Mouse (Mus musculus) hindbrain, embryonic 14.5 days (tissue): ENCODE results near the gene Zfp219. TPM values are rescaled to one million over a fixed set of nuclear protein-coding genes. Genes with fewer than 3 reads are reported as not detected.

Source experiments
- ATAC-seq: fragments of 200-750 bp; cut with Nextera tagmentation; 2 replicates; pipeline ENCODE4 v1.8.0; 2017; ENCODE audit warnings: moderate number of reproducible peaks, mild to moderate bottlenecking, moderate TSS enrichment, moderate library complexity; ENCODE audit not compliant: low FRiP score
- DNase-seq: peaks from one replicate; pipeline ENCODE4 v3.0.0-alpha.2; 2015; ENCODE audit warnings: low spot score
- H3K27ac ChIP-seq: fragments of 300-500 bp; sonication (generic); 2 replicates; pipeline ENCODE4 v1.5.1; 2014; ENCODE audit warnings: mild to moderate bottlenecking, moderate library complexity
- H3K27me3 ChIP-seq: fragments of 300-500 bp; sonication (generic); 2 replicates; pipeline ENCODE4 v1.6.1; 2014; ENCODE audit warnings: mild to moderate bottlenecking, low read length, mixed read lengths; ENCODE audit not compliant: control insufficient read depth, insufficient read depth
- H3K36me3 ChIP-seq: fragments of 300-500 bp; sonication (generic); replicated peaks from 2 replicates; pipeline ENCODE4 v1.6.1; 2014; ENCODE audit not compliant: control insufficient read depth, insufficient read depth
- H3K4me1 ChIP-seq: fragments of 300-500 bp; sonication (generic); replicated peaks from 2 replicates; pipeline ENCODE4 v1.6.1; 2014; ENCODE audit warnings: antibody characterized with exemption, low read length, mixed read lengths; ENCODE audit not compliant: control insufficient read depth, insufficient read depth
- H3K4me2 ChIP-seq: fragments of 300-500 bp; sonication (generic); replicated peaks from 2 replicates; pipeline ENCODE4 v1.6.1; 2014; ENCODE audit warnings: mild to moderate bottlenecking, moderate library complexity
- H3K4me3 ChIP-seq: fragments of 300-500 bp; sonication (generic); replicated peaks from 2 replicates; pipeline ENCODE4 v1.5.1; 2014; ENCODE audit warnings: mild to moderate bottlenecking, low read length
- H3K9ac ChIP-seq: fragments of 300-500 bp; sonication (generic); 2 replicates; pipeline ENCODE4 v1.6.1; 2014
- H3K9me3 ChIP-seq: fragments of 300-500 bp; sonication (generic); 2 replicates; pipeline ENCODE4 v1.6.1; 2016; ENCODE audit warnings: low read length; ENCODE audit not compliant: control insufficient read depth
- WGBS: fragments of 180-500 bp; shearing (Covaris S2); extraction: QIAGEN DNeasy Blood & Tissue Kit; methylation state at CpG from one replicate; pipeline ENCODE4 v1.1.7; 2014; 5-methylcytosine and 5-hydroxymethylcytosine counted together
- polyA plus RNA-seq: library from polyadenylated mRNA; unstranded; fragments of >200 nt; fragmentation: Nextera tagmentation; extraction: Ambion mirVana; gene quantifications from 2 replicates; pipeline ENCODE4 v1.2.1, GENCODE M21; 2014

Zfp219 gene
- polyA plus RNA-seq, 1 experiment from 2014 or later, result 26.4 TPM

DNA sequence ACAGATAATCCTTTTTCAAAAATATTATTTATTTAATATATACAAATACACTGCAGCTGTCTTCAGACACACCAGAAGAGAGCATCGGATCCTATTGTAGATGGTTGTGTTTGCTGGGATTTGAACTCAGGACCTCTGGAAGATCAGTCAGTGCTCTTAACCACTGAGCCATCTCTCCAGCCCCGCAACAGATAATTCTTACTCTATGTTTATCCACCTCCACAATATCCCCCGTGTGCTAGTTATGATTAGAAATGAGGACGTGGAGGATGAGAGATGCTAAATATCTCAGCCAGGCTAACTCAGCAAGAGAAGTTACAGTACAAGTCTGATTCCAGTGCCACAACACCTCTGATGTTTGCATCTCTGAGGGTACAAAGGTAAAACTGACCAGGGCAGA is 26.1 kb downstream of the Zfp219 start:
- Histone ChIP-seq H3K27me3 (no peaks in the 10 kb centered on the region), H3K9me3 (no peaks in the 10 kb centered on the region), H3K9ac (no peak overlapping the region), H3K27ac (no peak overlapping the region), H3K4me1 (no peaks in the 10 kb centered on the region), H3K36me3 (peaks cover 97% of the 10 kb centered on the region), H3K4me2 (no peak overlapping the region), H3K4me3 (no peak overlapping the region)
- ATAC-seq, result no peak
- 91% methylated on average over 4 of the region's 4 CpGs for WGBS
- no peak for DNase-seq

DNA sequence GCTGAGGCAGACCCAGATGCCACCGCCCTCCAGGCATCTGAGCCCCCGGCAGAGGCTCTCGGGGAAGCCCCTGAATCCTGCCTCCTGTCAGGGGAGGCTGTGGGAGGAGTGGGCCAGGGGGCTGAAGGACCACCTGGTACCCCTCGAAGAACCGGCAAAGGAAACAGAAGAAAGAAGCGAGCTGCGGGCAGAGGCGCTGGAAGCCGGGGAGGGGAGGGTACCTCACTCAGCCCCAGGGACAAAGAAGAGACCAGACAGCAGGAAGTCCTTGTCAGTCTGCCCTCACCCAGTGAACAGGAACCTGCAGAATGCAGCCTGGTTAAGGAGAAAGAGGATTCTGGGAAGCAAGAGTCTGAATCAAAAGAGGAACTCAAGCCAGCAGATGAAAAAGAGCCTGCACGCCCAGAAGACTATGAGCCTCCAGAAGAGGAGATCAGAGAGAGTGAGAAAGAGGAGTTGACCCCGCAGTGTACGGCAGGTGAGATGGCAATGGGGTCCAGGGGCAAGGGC is 31.0 kb downstream of the Zfp219 start:
- H3K27me3 ChIP-seq, result no peaks in the 10 kb centered on the region
- no peak overlapping the region for H3K27ac ChIP-seq
- peaks cover 69% of the 10 kb centered on the region for H3K36me3 ChIP-seq
- no peak for ATAC-seq
- peaks cover 13% of the 10 kb centered on the region for H3K4me1 ChIP-seq
- H3K9me3 ChIP-seq, result no peaks in the 10 kb centered on the region
- WGBS, result 54% methylated on average over 12 of the region's 12 CpGs
- no peak overlapping the region for H3K4me3 ChIP-seq
- no peak for DNase-seq
- peak overlapping the region; percentile 44 for H3K9ac ChIP-seq
- no peak overlapping the region for H3K4me2 ChIP-seq

DNA sequence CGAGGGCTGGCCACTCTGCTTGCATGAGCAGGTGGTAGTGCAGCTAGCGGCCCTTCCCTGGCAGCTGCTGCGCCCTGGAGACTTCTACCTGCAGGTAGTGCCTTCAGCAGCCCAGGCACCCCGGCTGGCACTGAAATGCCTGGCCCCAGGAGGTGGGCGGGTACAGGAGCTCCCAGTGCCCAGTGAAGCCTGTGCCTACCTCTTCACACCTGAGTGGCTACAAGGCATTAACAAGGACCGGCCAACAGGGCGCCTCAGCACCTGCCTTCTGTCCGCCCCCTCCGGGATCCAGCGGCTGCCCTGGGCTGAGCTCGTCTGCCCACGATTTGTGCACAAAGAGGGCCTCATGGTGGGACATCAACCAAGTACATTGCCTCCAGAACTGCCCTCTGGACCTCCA is 31.8 kb downstream of the Zfp219 start:
- Histone ChIP-seq H3K4me1 (peaks cover 16% of the 10 kb centered on the region), H3K4me2 (no peak overlapping the region), H3K27me3 (no peaks in the 10 kb centered on the region), H3K27ac (no peak overlapping the region), H3K36me3 (peaks cover 61% of the 10 kb centered on the region), H3K9me3 (no peaks in the 10 kb centered on the region), H3K4me3 (no peak overlapping the region), H3K9ac (no peak overlapping the region)
- DNase-seq (no peak), ATAC-seq (no peak)
- 81% methylated on average over 12 of the region's 12 CpGs for WGBS

DNA sequence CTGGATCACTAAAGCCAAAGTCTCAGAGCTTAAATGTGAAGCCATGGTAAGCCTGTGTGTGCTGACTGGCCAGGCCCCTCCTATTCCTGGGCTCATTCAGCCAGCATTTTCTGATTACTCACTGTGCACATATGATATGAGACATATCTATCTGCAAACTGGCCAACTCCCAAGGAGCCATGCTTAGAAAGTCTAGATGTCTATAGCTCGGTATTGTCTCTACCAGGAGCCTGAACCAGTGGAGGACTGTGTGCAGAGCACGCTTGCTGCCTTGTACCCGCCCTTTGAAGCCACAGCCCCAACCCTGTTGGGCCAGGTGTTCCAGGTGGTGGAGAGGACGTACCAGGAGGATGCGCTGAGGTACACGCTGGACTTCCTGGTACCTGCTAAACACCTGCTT is 33.4 kb downstream of the Zfp219 start:
- Histone ChIP-seq H3K9me3 (no peaks in the 10 kb centered on the region), H3K36me3 (peaks cover 48% of the 10 kb centered on the region), H3K27me3 (no peaks in the 10 kb centered on the region), H3K9ac (no peak overlapping the region), H3K4me1 (peaks cover 24% of the 10 kb centered on the region), H3K27ac (no peak overlapping the region), H3K4me3 (no peak overlapping the region), H3K4me2 (no peak overlapping the region)
- no peak for DNase-seq
- 96% methylated on average over 6 of the region's 6 CpGs for WGBS
- no peak for ATAC-seq

DNA sequence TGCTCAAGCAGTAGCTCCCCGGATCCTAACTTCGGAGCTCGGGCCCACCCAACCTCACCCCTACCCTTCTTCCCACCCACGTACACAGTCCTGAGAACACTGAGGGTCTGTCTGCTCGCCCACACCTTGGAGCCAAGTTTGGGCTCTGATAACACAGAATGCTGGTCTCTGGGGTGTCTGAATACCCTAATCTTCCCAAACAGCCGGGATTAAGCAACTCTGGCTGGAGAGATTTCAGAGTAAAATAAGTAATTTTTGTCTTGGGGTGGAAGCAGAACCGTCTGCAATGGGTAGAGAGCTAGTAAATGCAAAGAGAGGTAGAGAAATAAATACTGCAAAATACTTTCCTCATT is 34.4 kb downstream of the Zfp219 start:
- H3K4me3 ChIP-seq, result peak overlapping the region; percentile 81
- H3K9ac ChIP-seq, result peak overlapping the region; percentile 91
- ATAC-seq (no peak), DNase-seq (no peak)
- H3K4me2 ChIP-seq, result peak overlapping the region; percentile 95
- peaks cover 24% of the 10 kb centered on the region for H3K4me1 ChIP-seq
- peaks cover 37% of the 10 kb centered on the region for H3K36me3 ChIP-seq
- no peaks in the 10 kb centered on the region for H3K27me3 ChIP-seq
- 6% methylated on average over 7 of the region's 7 CpGs for WGBS
- no peaks in the 10 kb centered on the region for H3K9me3 ChIP-seq
- H3K27ac ChIP-seq, result peak overlapping the region; percentile 86; the same call in 1 of the 2 replicates

DNA sequence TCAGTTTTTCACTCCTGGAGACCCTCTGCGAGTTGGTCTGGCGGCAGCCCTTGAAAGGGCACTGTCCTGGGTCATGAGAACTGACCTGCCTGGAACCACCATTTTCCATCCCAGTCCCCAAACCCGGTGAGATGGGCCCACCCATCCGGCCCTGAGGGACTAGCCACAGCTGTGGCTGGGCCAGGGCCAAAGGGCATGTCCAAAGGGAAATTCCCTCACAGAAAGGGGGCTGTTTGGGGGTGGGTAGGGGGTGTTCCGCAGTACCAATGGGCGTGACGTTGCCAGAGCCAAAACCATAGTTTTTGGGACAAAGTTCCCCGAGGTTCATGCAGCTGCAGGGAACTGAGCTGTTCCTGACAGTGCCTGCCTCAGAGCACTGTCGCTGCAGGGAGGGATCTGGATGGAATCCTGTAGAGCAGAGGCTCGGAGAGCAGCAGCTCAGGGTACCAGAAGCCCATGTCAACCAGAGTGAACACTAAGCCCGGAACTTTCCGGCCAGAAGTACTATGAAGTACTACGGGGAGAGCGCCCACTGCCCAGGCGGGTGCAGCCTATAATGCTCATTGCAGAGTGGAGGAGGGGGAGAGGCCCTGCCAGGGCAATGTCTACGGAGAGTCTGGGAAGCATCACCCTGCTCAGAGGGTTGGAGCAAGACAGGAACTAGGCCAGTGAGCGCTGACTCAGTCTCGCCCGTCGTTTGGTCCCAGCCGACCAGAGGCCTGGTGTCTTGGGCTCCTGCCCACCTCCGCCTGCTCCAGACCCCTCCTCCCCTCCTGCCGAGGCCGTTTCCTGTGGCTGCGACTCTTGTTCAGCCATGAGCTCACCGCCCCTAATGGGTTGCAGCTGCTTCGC is 35.0 kb downstream of the Zfp219 start:
- H3K9ac ChIP-seq, result peak overlapping the region; percentile 91
- peak; percentile 50 for DNase-seq
- H3K4me2 ChIP-seq, result peak overlapping the region; percentile 95
- peak overlapping the region; percentile 86 for H3K27ac ChIP-seq
- ATAC-seq, result peak; percentile 58
- H3K36me3 ChIP-seq, result peaks cover 31% of the 10 kb centered on the region
- no peaks in the 10 kb centered on the region for H3K27me3 ChIP-seq
- peak overlapping the region; percentile 81 for H3K4me3 ChIP-seq
- peaks cover 24% of the 10 kb centered on the region for H3K4me1 ChIP-seq
- WGBS, result under 1% methylated on average over 27 of the region's 27 CpGs
- H3K9me3 ChIP-seq, result no peaks in the 10 kb centered on the region

DNA sequence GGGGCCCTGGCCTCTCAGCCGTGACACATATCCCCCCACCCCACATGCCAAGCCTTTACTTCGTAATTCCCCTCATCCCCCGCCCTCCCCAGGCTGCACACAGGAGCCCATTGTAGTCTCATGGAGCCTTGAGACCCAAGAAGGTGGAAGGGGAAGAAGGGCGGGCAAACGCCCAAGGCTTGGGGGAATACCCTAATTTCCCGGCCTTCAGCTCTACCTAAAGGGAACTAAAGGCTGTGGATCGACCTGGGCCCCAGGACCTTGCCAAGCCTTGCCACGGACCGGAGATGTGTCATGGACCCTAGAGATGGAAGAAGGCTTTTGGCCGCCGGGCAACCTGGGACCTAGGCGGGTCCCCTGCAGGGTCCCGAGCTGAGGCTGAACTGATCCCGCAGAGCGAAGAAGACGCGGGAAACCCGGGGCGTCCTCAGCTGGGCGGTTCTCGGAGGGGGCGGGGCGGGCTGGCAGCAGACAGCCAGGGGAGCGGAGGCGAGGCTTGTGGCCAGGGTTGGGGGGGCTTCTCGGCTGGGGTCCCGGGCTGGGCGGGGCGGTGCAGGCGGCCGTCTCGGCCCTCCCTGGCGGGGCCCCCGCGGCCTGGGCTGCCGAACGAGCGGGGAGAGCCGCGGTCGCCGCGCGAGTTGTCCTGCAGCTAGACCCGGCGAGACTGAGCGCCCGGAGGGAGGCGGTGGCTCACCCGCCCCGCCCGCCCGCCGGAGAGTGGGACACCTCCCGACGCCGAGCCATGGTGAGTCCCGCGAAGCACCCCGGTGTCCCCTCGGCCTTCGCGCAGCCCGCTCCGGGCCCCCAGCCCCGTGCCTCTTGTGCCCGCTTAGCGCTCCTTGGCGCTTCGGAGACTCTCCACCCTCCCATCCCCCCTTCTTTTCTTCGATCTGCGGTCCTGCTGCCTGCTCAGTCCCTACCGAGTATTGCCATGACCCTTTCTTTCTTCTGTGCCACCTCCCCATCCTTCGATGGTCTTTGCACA is 36.0 kb downstream of the Zfp219 start, which contains the start of gene Arhgef40:
Gene Arhgef40, plus strand, starts transcription at position 473 of the 985 bp plus-strand sequence.
- peaks cover 21% of the 10 kb centered on the region for H3K36me3 ChIP-seq
- peak within 1 kb of the TSS; percentile 95 for H3K4me2 ChIP-seq
- peak; percentile 73 for DNase-seq
- peak; percentile 91 for ATAC-seq
- peak within 1 kb of the TSS; percentile 91 for H3K9ac ChIP-seq
- peaks cover 24% of the 10 kb centered on the region for H3K4me1 ChIP-seq
- under 1% methylated on average over 52 of the region's 74 CpGs for WGBS
- H3K9me3 ChIP-seq, result no peaks in the 10 kb centered on the region
- H3K27ac ChIP-seq, result peak within 1 kb of the TSS; percentile 86
- no peaks in the 10 kb centered on the region for H3K27me3 ChIP-seq
- H3K4me3 ChIP-seq, result peak within 1 kb of the TSS; percentile 81

DNA sequence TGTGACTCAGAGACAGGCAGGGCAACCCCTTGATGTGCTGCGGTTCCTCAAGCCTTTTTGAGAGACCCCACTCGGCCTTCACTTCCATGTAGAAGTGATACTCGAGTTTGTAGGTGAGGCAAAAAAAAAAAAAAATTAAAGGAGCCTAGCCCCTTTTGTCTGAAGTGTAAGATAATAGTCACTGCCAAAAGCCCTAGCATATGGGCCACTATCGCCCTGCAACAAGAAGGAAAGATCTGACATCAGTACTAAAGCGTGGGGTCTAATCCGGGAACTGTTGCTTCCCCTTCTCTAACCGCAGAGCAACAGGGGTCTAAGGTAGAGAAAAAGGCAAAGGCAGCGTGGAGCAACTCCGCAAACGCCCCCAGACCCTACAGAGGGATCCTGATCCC is 36.7 kb downstream of the Zfp219 start:
- ATAC-seq, result no peak
- H3K4me1 ChIP-seq, result peaks cover 24% of the 10 kb centered on the region
- H3K27ac ChIP-seq, result peak overlapping the region; percentile 86
- peak overlapping the region; percentile 91 for H3K9ac ChIP-seq
- peak overlapping the region; percentile 95 for H3K4me2 ChIP-seq
- DNase-seq, result no peak
- H3K9me3 ChIP-seq, result no peaks in the 10 kb centered on the region
- peaks cover 14% of the 10 kb centered on the region for H3K36me3 ChIP-seq
- H3K4me3 ChIP-seq, result peak overlapping the region; percentile 81
- WGBS, result 8% methylated on average over 10 of the region's 10 CpGs
- no peaks in the 10 kb centered on the region for H3K27me3 ChIP-seq

DNA sequence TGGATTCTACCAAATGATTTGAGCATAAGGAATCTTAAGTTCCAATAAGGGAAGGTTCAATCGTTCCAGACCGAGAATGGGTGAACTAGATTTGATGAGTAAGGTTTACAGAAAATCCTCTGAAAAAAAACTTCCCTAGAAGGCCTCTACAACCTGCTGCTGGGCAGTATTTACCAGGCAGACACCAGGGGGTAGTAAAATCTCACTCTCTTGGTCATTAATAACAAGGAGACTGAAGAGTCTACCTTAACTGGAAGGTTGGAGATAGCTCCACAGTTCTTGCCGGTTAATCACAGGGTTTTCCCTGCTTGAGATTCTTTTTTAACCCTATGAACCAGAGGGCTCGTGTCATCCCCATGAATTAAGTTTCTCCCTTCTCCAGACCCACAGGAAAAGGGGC is 37.3 kb downstream of the Zfp219 start:
- H3K36me3 ChIP-seq, result peaks cover 10% of the 10 kb centered on the region
- no peak overlapping the region; the same call in 1 of the 2 replicates for H3K4me3 ChIP-seq
- H3K27me3 ChIP-seq, result no peaks in the 10 kb centered on the region
- DNase-seq, result no peak
- no peaks in the 10 kb centered on the region for H3K9me3 ChIP-seq
- peak overlapping the region; percentile 95 for H3K4me2 ChIP-seq
- 0 out of 2 replicates have a peak overlapping the region, but pooled peaks have one; percentile 91 for H3K9ac ChIP-seq
- no peak overlapping the region for H3K27ac ChIP-seq
- no peak for ATAC-seq
- H3K4me1 ChIP-seq, result peaks cover 24% of the 10 kb centered on the region
- WGBS, result 56% methylated on average over 4 of the region's 4 CpGs
